Mouse (Mus musculus) thymus, postnatal 4 days (tissue): ENCODE results near the gene Usp45.
"Not testable (repeated sequence)": the region's sequence is repeated elsewhere in the genome, so short reads cannot be mapped to it uniquely, and the experiment has no call there.

ENCODE experiments used
- DNase-seq: peaks from one replicate; pipeline ENCODE4 v3.0.0; 2021

Gene Usp45

DNA sequence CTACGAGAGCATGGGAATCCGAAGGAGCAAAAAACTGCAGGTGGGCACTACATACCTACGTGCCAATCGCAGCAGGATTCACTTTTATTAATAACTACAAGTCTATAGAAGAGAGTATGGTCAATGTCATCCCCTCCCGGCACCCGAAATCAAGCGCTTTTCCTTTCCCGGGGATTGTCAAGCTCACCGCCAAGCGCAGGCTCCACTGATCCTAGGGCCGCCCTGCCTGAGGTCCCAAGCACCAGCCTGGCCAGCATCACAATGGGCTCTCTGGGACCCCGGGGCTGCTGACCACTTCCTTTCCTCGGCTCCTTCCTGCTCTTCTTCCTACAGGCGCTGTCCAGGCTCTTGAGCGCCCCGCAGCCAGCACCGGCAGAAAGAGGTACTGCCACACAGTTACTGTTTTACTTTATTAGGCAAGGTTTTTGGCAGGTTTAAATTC lies at the start of gene Usp45, which contains the start of gene Tstd3:
Gene Usp45 (plus strand): TSS at position 294 of the 442 bp plus-strand sequence.
Gene Tstd3 (minus strand): TSS at position 350 of the 442 bp plus-strand sequence.
- DNase-seq = peak; percentile 86

DNA sequence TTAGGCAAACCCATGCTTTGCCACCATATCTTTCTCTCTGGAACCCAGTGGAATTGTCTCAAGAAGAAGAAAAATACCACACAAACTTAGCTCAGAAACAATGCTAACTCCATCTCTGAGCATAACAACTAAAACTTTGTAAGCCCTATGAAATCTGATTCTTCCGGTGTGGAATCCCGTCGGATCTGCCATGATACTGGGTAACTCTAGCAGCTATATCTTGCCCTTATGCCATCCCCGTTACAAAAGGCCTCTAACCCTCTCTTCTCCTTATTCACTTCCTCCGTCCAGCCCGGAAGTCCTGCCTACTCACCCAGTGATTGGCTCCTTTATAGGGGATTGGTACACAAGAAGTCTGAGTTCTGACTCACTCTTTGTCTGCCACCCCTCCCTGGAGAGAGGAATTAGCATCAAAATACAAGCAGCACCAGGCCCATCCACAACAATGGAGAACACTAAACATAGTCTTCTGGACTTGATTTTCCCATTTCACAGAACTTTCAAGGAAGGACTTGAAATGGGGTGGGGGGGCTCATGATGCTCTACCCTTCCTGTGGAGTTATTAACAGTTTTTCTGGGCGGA lies 44.1 kb upstream of the Usp45 start:
- no peak for DNase-seq

DNA sequence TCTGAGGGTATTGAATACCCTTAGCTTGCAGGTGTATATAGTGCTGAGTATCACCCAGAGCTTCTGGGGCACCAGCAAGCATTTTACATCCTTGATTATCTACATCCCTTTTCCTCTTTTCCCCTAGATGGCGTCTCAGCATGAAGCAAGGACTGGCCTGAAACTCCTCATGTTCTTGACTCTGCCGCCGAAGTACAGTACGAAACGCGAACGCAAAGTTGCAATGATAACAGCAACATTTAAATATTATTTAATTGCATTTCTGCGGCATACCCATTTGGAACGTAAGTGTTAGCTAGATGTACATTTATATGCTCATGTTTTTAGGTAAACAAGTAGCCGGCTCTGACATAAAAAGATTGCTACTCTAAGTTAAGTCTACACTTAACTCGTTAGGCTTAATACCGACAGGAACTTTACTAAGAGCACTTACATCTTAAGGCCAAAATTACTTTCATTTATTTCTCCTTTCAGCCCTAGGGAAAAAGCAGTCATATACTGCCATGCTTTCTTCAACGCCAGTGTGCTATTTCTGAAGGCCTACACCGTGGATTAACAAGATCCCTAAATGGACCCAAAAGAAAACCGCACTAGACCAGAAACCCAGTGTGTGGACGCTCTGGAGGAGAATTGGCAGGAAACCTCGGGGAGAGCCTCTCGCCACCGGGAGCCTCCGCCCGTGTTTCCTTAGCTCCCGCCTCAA lies 39.9 kb upstream of the Usp45 start:
- peak; percentile 24 for DNase-seq

DNA sequence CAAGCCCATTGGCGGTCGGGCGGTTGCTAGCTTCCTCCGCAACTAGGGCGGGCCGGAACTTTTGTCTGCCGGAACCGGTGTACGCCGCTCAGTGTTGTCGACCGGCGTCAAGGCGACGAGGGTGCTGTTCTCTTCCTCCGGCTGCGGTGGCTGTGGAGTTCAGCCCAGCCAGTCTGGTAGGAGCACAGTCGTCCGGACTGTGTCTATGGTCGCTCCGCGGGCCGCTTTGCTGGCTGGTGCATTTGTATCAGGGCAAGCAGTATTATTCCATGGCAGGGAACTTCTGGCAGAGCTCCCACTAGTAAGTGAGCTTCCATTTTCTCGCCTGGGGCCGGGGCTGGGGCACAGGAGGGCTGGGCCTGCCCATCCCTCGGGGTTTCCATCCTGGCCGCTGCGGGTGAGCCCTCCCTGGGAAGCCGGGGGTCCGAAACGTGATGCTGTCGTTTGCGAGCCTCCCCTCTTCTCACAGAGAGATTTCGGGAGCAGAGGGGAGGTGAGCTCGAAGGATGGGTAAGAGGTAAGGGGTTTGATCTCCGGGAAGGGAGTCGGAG lies 39.3 kb upstream of the Usp45 start, which contains the start of gene Ccnc:
Gene Ccnc (plus strand): TSS at position 87 of the 551 bp plus-strand sequence.
- DNase-seq = peak; percentile 91

DNA sequence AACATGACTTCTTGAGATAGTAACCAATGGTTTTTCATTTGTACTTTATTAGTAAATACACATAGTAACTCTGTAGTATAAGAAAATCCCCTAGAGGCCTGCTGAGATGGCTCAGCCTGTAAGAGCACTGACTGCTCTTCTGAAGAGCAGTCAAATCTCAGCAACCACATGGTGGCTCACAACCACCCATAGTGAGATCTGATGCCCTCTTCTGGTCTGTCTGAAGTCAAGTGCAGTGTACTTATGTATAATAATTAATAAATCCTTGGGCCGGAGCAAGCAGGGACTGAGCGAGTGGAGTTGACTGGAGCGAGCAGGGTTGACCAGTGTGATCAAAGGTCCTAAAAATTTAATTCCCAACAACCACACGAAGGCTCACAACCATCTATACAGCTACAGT lies 27.8 kb upstream of the Usp45 start:
- no peak for DNase-seq

DNA sequence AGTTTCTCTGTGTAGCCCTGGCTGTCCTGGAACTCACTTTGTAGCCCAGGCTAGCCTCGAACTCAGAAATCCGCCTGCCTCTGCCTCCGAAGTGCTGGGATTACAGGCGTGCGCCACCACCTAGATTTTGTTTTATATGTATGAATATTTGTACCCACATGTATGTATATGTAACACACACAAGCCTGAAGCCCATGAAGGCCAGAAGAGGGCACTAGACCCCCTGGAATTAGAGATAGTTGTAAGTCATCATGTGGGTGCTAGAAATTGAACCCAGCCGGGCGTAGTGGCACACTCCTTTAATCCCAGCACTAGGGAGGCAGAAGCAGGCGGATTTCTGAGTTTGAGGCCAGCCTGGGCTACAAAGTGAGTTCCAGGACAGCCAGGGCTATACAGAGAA lies 22.8 kb upstream of the Usp45 start:
- DNase-seq = not testable (repeated sequence)

DNA sequence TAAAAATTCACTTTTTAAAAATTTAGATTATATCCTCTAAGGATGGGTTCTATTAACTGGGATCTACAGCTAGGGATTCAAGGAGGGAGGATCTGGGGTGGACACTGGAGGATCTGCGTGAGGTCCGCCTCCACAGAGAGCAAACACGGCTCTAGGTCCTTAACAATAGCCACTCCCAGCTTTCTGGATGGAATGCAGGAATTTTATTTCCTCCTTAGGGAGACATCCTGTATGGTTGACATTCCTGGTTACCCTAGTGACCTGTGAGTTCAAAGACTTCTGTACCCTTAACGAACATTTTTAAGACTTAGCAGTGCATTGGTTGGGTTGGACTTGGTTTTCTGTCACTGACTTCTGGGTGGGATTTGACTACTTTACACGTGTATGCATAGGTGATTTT lies 21.2 kb upstream of the Usp45 start:
- no peak for DNase-seq

DNA sequence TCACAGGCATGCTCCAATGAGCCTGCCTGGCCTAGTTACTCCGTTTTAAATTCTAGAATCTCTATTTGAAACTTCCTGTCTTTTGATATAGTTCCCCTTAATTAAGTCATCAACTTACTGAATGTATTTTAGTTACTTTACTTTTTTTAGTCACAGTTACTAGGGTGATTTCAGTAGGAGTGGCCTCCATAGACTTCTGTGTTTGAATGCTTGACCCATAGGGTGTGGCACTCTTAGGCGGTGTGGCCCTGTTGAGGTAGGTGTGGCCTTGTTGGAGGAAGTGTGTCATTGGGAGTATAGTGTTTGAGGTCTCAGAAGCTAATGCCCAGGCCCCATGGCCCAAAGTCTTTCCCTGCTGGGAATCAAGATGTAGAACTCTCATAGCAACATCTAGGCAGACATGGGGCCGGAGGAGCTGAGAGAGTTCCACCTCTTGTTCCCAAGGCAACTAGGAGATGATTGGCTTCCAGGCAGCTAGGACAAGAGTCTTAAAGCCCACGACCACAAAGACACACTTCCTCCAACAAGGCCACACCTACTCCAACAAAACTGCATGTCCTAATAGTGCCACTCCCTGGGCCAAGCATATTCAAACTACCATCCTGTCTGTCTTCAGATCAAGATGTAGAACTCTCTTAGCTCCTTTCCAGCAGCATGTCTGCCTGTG lies 11.7 kb upstream of the Usp45 start:
- DNase-seq = no peak

DNA sequence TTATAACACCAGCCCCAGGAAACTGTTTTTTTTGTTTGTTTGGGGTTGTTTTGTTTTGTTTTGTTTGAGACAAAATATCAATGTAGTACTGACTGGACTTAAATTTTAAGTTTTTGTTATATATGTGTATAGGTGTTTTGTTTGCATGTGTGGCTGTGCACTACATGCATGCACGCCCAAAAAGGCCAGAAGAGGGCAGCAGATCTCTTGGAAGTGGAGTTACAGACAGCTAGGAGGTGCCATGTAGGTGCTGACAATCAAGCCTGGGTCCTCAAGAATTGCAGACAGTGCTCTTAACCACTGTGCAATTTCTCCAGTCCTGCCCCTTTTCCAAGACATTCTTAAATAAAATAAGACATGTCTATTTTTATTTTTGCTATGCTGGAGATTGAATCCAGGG lies 8.1 kb upstream of the Usp45 start:
- DNase-seq = peak; percentile 49

DNA sequence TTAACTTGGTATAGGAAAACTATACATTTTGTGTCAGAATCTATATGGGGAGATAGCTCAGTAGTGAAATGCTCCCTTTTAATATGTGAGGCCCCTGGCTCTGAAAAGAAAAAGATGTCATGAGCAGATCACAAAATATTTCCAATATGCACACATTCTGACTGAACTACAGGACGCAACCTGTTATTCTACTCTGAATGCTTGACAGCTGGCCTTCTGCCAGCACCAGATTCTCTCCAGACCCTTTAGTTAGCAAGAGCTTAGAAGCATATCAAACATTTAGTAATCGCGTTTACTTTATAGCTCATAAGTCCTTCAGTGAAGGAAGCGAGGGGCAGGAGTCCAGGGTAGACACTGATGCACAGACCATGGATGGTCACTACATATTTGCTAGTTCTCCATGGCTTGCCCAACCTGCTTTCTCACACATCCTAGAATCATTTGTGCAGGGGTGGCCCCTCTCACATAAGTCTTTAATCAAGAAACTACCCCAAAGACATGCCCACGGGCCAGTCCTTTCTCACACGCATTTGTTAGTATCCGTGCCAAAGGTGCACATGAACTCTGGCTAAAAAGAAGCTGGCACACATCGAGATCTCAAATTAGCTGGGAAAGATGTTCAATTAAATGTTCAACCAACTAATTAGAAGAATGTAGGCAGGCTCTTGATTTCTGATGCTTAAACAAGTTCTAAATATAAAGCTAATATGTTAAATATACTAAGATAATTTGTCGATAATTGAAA lies 5.4 kb upstream of the Usp45 start:
- no peak for DNase-seq

DNA sequence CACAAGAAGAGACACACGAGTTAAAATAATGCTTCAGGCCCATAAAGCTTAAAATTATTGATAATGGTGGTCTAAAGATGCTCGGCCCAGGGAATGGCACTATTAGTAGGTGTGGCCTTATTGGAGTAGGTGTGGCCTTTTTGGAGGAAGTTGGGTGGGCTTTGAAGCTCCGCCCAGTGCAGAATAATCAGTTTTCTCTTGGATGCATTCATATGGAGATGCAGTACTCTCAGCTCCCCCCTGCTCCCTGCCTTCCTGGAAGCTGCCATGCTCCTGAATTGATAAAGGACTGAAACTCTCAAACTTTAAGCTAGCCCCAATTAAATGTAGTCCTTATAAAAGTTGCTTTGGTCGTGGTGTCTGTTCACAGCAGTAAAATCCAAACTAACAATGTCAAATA lies 3.1 kb upstream of the Usp45 start:
- no peak for DNase-seq

DNA sequence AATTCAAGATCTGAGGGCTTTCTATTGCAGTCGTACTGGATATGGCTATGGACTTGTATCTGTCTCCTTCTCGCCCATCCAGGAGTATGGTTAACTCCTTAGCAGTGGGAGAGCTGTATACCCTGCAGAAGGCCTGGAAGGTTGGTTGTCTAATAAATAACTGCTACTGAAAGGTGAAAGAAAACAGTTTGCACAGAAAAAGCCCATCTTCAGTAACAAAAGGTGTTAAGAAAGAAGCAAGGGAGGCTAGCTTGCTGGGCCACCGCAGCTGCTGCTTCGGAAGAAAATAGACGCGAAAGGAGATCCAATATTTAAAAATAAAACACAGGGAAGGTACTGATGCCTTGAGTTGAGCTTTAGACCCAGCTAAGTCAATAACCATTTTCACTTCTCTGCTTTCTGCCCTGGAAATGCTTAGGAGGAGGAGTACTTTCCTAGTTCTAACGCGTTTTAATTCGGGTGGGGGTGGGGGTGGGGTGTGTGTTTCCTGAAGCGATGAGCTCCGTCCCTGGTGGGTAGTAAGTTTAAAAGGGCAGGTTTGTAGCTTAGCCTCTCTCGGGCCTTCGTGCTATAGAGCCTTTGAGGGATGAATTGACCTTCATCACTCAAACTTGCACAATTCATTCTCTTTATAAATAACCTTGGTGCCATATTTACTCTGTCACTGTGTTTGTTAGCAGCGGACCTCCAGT lies 639 bp upstream of the Usp45 start:
- no peak for DNase-seq

DNA sequence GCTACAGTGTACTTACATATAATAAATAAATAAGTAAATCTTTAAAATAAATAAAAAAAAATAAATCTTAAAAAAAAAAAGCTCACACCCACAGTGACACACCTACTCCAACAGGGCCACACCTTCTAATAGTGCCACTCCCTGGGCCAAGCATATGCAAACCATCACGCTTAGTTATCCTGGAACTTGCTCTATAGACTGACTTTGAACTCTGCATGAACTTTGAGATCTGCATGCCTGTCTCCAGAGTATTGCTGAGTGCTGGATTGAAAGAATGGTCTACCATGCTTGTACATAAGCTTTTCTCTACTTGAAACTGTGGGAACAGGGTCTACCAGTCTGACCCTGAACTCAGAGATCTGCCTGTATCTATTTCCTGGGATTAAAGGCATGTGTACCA lies 4.1 kb downstream of the Usp45 start:
- DNase-seq = no peak

DNA sequence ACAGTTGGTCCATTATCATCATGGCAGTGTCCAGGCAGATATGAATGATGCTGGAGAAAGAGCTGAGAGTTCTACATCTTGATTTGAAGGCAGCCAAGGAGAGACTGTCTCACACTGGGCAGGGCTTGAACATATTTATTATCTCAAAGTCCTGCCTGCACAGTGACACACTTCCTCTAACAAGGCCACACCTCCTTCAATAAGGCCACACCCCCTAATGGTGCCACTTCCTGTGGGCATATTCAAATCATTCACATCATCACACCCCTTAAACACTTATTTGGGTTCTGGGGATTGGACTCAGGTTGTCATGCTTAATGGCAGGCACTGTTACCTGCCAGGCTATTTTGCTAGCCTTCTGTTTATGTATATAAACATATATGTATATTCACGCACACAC lies 5.3 kb downstream of the Usp45 start:
- no peak for DNase-seq

DNA sequence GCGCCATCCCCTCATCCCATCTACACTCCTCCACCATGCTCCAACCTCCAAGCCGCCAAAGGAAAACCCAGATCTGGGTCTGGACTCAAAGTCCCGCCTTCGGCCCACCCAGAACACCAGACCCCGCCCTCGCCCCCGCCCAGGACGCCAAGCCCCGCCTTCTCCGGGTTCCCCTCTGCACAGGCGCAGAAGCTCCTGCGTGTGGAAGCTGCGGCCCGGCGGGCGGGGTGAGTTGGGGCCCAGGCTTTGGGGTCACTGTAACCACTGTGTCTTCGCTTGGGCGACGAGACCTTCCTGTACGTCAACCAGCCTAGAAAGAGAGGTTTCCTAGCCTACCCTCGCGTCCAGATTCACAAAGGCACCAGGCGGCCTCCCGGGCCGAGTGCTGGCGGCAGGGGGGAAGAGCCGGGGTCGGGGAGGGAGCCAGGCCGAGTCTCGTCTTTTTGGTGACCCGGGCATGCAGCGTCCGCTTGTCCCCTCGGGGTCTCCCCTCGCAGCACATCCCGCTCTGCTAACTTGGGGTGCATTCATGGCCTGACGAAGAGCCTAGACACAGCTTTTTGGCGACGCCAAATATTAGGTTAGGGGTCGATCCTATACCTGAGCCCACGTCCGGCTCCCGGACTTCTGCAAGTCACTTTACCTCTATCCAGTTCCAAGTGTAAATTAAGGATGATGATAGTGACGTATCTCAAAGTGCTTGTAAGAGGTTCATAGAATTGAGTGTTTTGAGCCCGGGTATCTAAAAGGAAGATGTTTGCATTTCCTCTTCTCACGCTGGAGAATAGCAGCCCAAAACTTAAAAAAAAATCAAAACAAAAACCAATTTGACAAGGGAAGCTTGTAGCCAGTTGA lies 9.4 kb downstream of the Usp45 start:
- peak; percentile 96 for DNase-seq

DNA sequence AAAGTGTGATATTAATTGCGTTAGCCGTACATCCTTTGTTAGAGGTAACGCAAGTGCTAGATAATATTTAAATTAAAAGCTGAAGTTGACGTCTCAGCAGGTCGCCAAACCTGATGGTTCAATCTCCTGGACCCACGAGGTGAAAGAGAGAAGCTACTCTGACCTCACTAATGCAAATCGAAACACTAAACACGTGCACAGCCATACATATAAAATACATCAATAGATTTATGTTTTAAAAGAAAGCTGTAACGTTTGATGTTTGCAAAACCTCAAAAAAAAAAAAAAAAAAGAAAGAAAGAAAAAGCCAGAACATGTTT lies 9.9 kb downstream of the Usp45 start:
- no peak for DNase-seq

DNA sequence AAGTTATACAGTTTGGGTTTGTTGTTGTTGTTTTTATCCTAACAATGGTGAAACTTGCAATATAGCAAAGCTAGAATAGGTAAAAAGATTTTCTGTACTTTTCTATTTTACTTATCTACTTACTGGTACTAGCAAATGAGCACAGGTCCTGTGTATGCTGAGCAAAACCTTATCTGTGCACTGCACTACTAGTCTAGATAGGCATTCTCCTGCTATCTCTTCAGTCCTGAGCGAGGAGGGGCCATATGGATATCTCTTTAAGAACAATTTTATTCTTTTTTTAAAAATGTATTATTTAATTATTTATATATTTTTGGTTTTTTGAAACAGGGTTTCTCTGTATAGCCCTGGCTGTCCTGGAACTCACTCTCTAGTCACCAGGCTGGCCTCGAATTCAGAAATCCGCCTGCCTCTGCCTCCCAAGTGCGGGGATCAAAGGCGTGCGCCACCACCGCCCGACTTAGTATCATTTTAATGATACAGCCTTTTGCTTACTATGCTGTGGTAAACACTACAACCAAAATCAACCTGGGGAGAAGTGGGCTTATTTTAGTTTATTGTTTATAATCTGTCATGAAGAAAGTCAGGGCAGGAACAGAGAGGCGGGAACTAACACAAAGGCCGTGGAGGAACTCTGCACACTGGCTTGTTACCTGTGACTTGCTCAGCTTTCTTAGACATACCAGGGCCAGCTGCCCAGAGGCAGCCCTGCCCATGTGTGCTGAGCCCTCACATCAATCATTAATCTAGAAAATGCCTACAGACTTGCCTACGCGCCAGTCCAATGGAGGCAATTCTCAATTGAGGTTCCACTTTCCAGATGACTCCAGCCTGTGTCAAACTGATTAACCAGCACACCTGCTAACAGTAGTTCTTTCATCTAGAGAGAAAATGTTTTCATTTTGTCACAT lies 14.1 kb downstream of the Usp45 start:
- no peak for DNase-seq

DNA sequence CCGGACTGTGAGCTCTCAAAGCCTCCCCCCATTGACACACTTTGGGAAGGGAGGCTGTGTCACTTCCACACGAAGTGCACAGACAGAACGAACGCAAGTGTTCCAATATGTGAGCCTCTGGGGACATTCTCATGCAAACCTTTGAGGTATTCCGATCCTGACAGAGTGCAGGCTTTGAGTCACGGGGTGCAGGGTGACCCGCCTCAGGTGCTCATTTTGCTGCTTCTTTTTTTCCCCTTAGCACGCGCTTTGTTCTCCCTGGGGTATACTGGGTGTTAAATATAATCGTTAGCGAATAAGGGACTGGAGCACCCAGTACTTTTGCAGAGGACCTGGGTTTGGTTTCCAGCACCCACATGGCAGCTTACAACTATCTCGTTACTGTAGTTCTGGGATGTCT lies 19.3 kb downstream of the Usp45 start:
- no peak for DNase-seq

DNA sequence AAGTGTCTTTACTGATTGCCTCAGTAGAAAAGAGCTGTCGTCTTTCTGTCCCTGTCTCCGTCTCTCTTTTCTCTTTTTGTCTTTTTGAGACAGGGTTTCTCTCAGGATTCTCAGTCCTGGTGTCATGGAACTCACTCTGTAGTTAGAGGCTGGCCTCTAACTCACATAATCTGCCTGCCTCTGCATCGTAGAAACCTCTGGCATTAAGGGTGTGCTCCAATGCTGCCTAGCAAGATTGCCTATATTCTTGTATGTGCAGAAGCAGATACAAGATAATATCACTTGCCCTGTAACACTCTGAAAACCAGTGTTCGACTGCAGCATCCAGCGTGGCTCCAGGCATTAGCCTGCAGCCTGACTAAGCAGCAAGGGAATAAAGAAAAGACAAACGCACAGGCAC lies 21.9 kb downstream of the Usp45 start:
- no peak for DNase-seq

DNA sequence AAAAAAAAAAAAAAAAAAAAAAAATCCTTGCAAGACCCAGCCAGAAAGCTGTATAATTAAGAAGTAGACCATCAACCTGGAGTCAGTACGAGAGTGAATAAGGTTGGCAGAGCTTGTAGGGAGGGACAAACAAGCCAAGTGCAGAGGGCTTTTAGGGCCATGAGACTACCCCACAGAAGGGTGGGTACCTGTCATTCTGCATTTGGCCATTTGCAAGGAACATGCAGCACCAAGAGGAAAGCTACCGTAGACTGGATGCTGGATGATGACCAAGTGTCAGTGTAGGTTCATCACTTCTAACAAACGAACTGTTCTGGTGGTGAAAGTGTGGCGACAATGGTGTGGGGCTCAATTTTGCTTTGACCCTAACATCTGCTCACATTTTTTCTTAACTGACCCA lies 22.9 kb downstream of the Usp45 start:
- no peak for DNase-seq

DNA sequence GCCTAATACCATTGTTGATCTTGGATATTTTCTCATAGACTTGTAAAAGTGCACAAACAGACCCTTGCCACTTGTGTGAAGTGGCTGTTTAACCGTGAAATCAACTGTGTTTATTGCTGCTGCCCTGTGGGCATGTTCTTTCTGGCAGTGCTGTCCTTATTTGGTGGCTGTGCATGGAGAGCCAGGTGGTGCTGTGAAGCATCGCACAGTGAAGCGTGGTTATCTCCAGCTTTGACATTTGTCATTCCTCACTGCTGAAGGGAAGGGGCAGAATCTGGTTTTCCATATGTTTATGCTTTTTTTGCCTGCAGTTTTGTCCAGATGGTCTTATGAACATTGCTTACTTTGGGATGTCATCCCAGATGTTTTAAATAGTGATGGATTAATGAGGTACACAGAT lies 26.7 kb downstream of the Usp45 start:
- no peak for DNase-seq
